Mouse (Mus musculus) heart, embryonic 14.5 days (tissue): ENCODE results near the gene Flt3. TPM values are rescaled to one million over a fixed set of nuclear protein-coding genes. Genes with fewer than 3 reads are reported as not detected.

Source experiments
- ATAC-seq: fragments of 200-750 bp; cut with Nextera tagmentation; 2 replicates; pipeline ENCODE4 v1.8.0; 2017; ENCODE audit warnings: low read depth, moderate TSS enrichment; ENCODE audit not compliant: insufficient number of reproducible peaks, insufficient read depth, low FRiP score
- H3K27ac ChIP-seq, 2 experiments: fragments of 200-500 bp in 1 of 2; fragments of 300-500 bp in 1 of 2; sonication (generic) in 1 of 2; replicated peaks in 1 of 2; 2 replicates each; pipeline ENCODE4 v1.5.1; 2012 to 2014; ENCODE audit warnings: low read depth in 2 of 2, low read length in 2 of 2, control low read depth in 1 of 2, mild to moderate bottlenecking in 1 of 2, mixed read lengths in 1 of 2; ENCODE audit not compliant: control insufficient read depth in 1 of 2, insufficient read depth in 1 of 2
- H3K27me3 ChIP-seq: fragments of 300-500 bp; sonication (generic); 2 replicates; pipeline ENCODE4 v1.6.1; 2014; ENCODE audit warnings: mild to moderate bottlenecking, low read length, control low read depth; ENCODE audit not compliant: control insufficient read depth, insufficient read depth
- H3K36me3 ChIP-seq: fragments of 300-500 bp; sonication (generic); 2 replicates; pipeline ENCODE4 v1.6.1; 2014; ENCODE audit warnings: mild to moderate bottlenecking, control low read depth, low read length, mixed read lengths; ENCODE audit not compliant: control insufficient read depth, insufficient read depth
- H3K4me1 ChIP-seq, 2 experiments: fragments of 200-500 bp in 1 of 2; fragments of 300-500 bp in 1 of 2; sonication (generic) in 1 of 2; 2 replicates each; pipeline ENCODE4 v1.6.1; 2012 to 2014; ENCODE audit warnings: low read length in 2 of 2, control low read depth in 1 of 2, mixed read lengths in 1 of 2; ENCODE audit not compliant: control insufficient read depth in 2 of 2, insufficient read depth in 2 of 2
- H3K4me2 ChIP-seq: fragments of 300-500 bp; sonication (generic); 2 replicates; pipeline ENCODE4 v1.6.1; 2014; ENCODE audit warnings: mild to moderate bottlenecking, low read length
- H3K4me3 ChIP-seq, 2 experiments: fragments of 200-500 bp in 1 of 2; fragments of 300-500 bp in 1 of 2; sonication (generic) in 1 of 2; 2 replicates each; pipeline ENCODE4 v1.5.1; 2012 to 2014; ENCODE audit warnings: low read length in 2 of 2, mild to moderate bottlenecking in 2 of 2, control low read depth in 1 of 2, low read depth in 1 of 2, moderate library complexity in 1 of 2; ENCODE audit not compliant: control insufficient read depth in 1 of 2, insufficient read depth in 1 of 2
- H3K9ac ChIP-seq: fragments of 300-500 bp; sonication (generic); 2 replicates; pipeline ENCODE4 v1.6.1; 2014; ENCODE audit warnings: mild to moderate bottlenecking, low read length
- H3K9me3 ChIP-seq: fragments of 300-500 bp; sonication (generic); 2 replicates; pipeline ENCODE4 v1.6.1; 2016; ENCODE audit warnings: low read length, control low read depth; ENCODE audit not compliant: control insufficient read depth
- WGBS: fragments of 180-500 bp; shearing (Covaris S2); extraction: QIAGEN DNeasy Blood & Tissue Kit; methylation state at CpG from one replicate; pipeline ENCODE4 v1.1.7; 2014; 5-methylcytosine and 5-hydroxymethylcytosine counted together
- polyA plus RNA-seq: library from polyadenylated mRNA; unstranded; fragments of >200 nt; fragmentation: Nextera tagmentation; extraction: Ambion mirVana; gene quantifications from 2 replicates; pipeline ENCODE4 v1.2.1, GENCODE M21; 2014

Flt3 gene
- 0.08 TPM in 1 of 2 replicates, not detected in the other for polyA plus RNA-seq

GRCm38 (mm10) chr5:147399843-147400504, at the start of gene Flt3:
Flt3 (minus strand) TSS chr5:147400489.
- peak within 1 kb of the TSS; percentile 41 for H3K9ac ChIP-seq
- H3K36me3 ChIP-seq: no peaks in the 10 kb centered on the region
- H3K4me1 ChIP-seq: peaks cover 7 to 8% of the 10 kb centered on the region in 2 experiments; a peak in 2 of 4 replicates
- H3K27ac ChIP-seq: no peak within 1 kb of the TSS
- peak within 1 kb of the TSS; percentile 80 for H3K4me2 ChIP-seq
- H3K9me3 ChIP-seq: no peaks in the 10 kb centered on the region
- peaks cover 48% of the 10 kb centered on the region for H3K27me3 ChIP-seq
- ATAC-seq: peak; percentile 68
- under 1% methylated on average over 56 of the region's 56 CpGs for WGBS
- H3K4me3 ChIP-seq: peak within 1 kb of the TSS; percentile 45 to 46

GRCm38 (mm10) chr5:147448933-147449332, 48.6 kb upstream of the Flt3 start:
- ATAC-seq: no peak
- no peak overlapping the region for H3K9ac ChIP-seq
- WGBS: 80% methylated on average over 4 of the region's 4 CpGs
- H3K27me3 ChIP-seq: no peaks in the 10 kb centered on the region
- H3K36me3 ChIP-seq: peaks cover 20% of the 10 kb centered on the region
- H3K4me1 ChIP-seq: peaks cover 10 to 34% of the 10 kb centered on the region in 2 experiments
- no peak overlapping the region for H3K4me3 ChIP-seq
- H3K4me2 ChIP-seq: no peak overlapping the region
- H3K27ac ChIP-seq: no peak overlapping the region
- no peaks in the 10 kb centered on the region for H3K9me3 ChIP-seq

GRCm38 (mm10) chr5:147448526-147448925, 48.2 kb upstream of the Flt3 start:
- Histone ChIP-seq H3K4me1 (peaks cover 10 to 34% of the 10 kb centered on the region in 2 experiments), H3K9me3 (no peaks in the 10 kb centered on the region), H3K9ac (no peak overlapping the region), H3K27ac (no peak overlapping the region), H3K4me2 (no peak overlapping the region), H3K27me3 (no peaks in the 10 kb centered on the region), H3K36me3 (peaks cover 20% of the 10 kb centered on the region), H3K4me3 (no peak overlapping the region)
- ATAC-seq: no peak
- 62% methylated on average over 4 of the region's 4 CpGs for WGBS

- no peaks in the 10 kb centered on the region for H3K36me3 ChIP-seq
- H3K4me2 ChIP-seq: no peak overlapping the region
- peaks cover 14 to 49% of the 10 kb centered on the region in 2 experiments for H3K4me1 ChIP-seq
- 71% methylated on average over 4 of the region's 4 CpGs for WGBS
- H3K27ac ChIP-seq: no peak overlapping the region
- no peak for ATAC-seq
- H3K4me3 ChIP-seq: no peak overlapping the region
- H3K27me3 ChIP-seq: no peaks in the 10 kb centered on the region
- H3K9me3 ChIP-seq: no peaks in the 10 kb centered on the region
- H3K9ac ChIP-seq: no peak overlapping the region
Measured at GRCm38 (mm10) chr5:147445252-147445651, 45.0 kb upstream of the Flt3 start.

GRCm38 (mm10) chr5:147444757-147445156, 44.5 kb upstream of the Flt3 start:
- no peak overlapping the region for H3K4me2 ChIP-seq
- H3K27me3 ChIP-seq: no peaks in the 10 kb centered on the region
- 67% methylated on average over 2 of the region's 2 CpGs for WGBS
- H3K9ac ChIP-seq: no peak overlapping the region
- no peaks in the 10 kb centered on the region for H3K36me3 ChIP-seq
- peaks cover 14 to 49% of the 10 kb centered on the region in 2 experiments for H3K4me1 ChIP-seq
- no peak for ATAC-seq
- no peak overlapping the region for H3K4me3 ChIP-seq
- H3K9me3 ChIP-seq: no peaks in the 10 kb centered on the region
- H3K27ac ChIP-seq: no peak overlapping the region

GRCm38 (mm10) chr5:147444298-147444697, 44.0 kb upstream of the Flt3 start:
- Histone ChIP-seq H3K4me1 (peaks cover 14 to 49% of the 10 kb centered on the region in 2 experiments), H3K36me3 (no peaks in the 10 kb centered on the region), H3K27me3 (no peaks in the 10 kb centered on the region), H3K27ac (no peak overlapping the region), H3K4me3 (no peak overlapping the region), H3K9ac (no peak overlapping the region), H3K4me2 (no peak overlapping the region), H3K9me3 (no peaks in the 10 kb centered on the region)
- 66% methylated on average over 6 of the region's 6 CpGs for WGBS
- ATAC-seq: no peak

- WGBS: 79% methylated on average over 4 of the region's 4 CpGs
Measured at GRCm38 (mm10) chr5:147442741-147443140, 42.5 kb upstream of the Flt3 start.

GRCm38 (mm10) chr5:147441979-147442378, 41.7 kb upstream of the Flt3 start:
- no peak for ATAC-seq
- Histone ChIP-seq H3K36me3 (no peaks in the 10 kb centered on the region), H3K9ac (no peak overlapping the region), H3K4me3 (no peak overlapping the region), H3K4me2 (no peak overlapping the region), H3K4me1 (peaks cover 12 to 47% of the 10 kb centered on the region in 2 experiments), H3K27me3 (no peaks in the 10 kb centered on the region), H3K9me3 (no peaks in the 10 kb centered on the region), H3K27ac (no peak overlapping the region)
- WGBS: 34% methylated on average over 1 of the region's 1 CpGs

More at GRCm38 (mm10) chr5:147442741-147443140, 42.5 kb upstream of the Flt3 start:
- H3K9me3 ChIP-seq: no peaks in the 10 kb centered on the region
- H3K36me3 ChIP-seq: no peaks in the 10 kb centered on the region
- no peak overlapping the region for H3K4me2 ChIP-seq
- no peak overlapping the region for H3K9ac ChIP-seq
- no peak for ATAC-seq
- no peaks in the 10 kb centered on the region for H3K27me3 ChIP-seq
- peaks cover 12 to 48% of the 10 kb centered on the region in 2 experiments for H3K4me1 ChIP-seq
- H3K4me3 ChIP-seq: no peak overlapping the region
- H3K27ac ChIP-seq: no peak overlapping the region
